Mouse (Mus musculus) heart, postnatal 4 days (tissue): Measurements from ENCODE around the gene Srsf2. TPM values are rescaled to one million over a fixed set of nuclear protein-coding genes. Genes with fewer than 3 reads are reported as not detected.
"Not testable (repeated sequence)": the region's sequence is repeated elsewhere in the genome, so short reads cannot be mapped to it uniquely, and the experiment has no call there.

Experiments used
- DNase-seq: peaks from one replicate; pipeline ENCODE4 v3.0.0; 2021
- total RNA-seq, 2 experiments: library from RNA; stranded (reverse); gene quantifications; 2 replicates each; pipeline ENCODE4 v1.2.3; 2021

Srsf2 gene
- total RNA-seq, 2 experiments from 2014 or later: 269 to 299 TPM

DNA sequence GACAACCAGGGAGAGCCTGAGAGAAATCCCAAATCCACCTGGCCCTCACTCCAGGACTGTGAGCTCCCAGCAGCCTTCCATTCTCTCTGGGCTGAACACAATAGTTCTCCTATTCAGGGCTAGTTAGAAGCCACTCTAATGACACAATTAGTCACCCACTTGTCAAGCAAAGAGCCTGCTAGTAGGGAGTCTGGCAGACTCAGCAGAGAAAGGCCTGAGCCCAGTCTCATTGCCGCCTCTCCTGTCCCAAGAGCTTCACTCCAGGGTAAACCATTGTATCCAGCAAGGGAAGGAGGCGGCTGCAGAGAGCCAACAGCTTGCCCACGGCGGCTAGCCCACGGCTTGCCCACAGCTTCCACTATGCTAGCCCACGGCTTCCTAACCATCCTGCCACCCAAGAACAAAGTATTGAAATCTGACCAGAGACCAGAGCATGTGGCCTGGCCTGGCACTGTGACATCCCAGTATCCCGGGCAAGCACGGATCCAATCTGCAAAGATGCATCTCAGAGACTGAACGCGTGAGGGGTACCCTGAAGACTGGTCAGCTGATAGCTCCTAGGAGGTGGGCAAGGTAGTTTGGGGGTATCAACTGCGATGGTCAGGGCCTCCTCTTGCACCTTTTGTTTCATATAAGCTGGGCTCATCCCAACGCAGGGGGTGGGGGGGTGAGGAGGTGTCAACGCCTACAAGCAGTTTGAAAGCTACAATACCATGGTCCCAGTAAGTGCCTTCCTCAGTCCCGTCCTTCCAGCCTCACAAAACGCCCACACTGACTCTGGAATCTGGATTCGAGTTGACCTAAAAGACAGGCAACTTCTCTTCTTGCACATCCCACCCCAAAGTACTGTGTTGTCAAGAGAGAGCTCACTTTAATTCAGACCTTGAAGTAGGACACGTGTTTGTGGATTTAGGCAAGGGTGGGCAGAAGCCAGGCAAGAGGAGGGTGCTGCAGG, 26.1 kb downstream of the Srsf2 start:
- no peak for DNase-seq

DNA sequence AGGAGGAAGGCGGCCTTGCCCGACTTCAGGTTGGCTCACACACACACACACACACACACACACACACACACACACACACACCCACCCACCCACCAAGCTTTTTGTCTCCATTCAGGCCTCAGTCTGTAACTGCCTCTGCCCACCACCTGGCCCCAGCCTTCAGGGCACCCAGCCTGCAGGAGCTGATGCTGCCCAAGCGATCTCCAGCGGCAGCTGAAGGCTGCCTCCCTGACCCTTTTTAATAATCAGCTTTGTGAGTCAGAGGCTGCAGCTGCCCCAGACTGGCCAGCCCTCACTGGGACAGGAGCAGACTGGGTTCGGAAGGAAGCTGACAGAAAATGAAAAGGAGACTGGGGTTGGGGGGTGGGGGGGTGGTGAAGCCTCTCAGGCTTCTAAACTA, 27.7 kb downstream of the Srsf2 start:
- DNase-seq: no peak

DNA sequence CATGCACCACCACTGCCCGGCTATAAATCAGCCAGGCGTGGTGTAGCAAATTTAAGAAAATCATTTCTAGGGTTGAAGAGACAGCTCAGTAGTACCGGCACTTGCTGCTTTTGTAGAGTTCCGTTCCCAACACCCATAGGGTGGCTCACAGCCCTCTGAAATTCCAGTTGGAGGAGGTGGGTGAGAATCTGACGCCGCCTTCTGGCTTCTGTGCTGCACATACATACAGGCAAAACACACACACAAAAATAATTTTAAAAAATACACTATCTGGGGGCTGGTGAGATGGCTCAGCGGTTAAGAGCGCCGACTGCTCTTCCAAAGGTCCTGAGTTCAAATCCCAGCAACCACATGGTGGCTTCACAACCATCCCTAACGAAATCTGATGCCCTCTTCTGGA, 29.0 kb downstream of the Srsf2 start:
- DNase-seq: not testable (repeated sequence)

DNA sequence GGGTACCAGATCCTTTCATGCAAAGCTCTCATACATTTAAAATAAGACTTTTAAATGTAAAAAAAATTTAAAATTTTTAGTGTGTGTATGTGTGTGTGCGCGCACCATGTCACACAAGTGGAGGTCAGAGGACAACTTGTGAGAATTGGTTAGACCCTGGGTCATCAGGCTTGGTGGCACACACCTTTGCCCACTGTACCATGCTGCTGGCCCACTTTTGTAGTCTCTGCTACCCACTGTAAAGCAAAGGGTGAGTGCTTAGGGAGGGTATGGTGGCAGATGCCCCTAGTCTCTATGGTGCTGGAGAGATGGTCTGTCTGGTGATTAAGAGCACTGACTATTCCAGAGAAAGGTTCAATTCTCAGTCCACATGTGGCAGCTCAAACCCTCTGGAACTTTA, 29.6 kb downstream of the Srsf2 start:
- DNase-seq: no peak

DNA sequence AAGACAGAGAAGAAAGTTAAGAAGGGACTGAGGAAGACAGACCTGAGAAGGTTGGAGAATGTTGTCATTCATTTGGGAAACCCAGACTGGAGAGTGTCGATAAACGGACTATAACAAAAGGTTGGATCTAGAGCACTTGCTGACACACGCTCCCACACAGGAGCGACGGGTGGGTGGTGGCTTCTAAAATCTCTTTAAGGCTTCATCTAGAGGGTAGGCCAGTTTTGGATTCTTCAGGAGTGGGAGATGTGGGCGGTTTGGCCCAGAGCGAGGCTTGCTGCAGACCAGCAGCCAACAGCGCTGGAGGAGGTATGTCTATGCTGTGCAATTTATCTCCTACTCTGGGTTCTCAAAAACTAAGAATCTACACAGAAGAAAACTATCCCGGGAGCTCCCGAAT, 30.3 kb downstream of the Srsf2 start:
- DNase-seq: no peak

DNA sequence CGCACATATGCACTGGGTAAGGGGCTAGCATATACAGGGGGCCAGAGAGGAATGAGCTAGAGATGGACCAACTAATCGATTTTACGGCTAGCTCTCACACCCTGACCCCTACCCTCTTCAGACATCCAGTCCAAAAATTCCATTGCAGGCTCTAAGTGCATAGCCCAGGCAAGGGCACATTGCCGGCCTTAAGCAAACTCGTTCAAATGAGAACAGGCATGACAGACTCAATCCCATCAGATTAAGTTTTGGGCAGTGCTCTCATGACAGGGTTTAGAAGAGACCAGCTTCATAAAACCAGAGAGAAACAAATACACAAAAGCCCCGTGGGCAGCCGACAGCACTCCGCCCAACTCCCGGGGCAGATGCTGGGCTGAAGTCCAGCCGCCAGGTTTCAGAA, 30.7 kb downstream of the Srsf2 start:
- no peak for DNase-seq

DNA sequence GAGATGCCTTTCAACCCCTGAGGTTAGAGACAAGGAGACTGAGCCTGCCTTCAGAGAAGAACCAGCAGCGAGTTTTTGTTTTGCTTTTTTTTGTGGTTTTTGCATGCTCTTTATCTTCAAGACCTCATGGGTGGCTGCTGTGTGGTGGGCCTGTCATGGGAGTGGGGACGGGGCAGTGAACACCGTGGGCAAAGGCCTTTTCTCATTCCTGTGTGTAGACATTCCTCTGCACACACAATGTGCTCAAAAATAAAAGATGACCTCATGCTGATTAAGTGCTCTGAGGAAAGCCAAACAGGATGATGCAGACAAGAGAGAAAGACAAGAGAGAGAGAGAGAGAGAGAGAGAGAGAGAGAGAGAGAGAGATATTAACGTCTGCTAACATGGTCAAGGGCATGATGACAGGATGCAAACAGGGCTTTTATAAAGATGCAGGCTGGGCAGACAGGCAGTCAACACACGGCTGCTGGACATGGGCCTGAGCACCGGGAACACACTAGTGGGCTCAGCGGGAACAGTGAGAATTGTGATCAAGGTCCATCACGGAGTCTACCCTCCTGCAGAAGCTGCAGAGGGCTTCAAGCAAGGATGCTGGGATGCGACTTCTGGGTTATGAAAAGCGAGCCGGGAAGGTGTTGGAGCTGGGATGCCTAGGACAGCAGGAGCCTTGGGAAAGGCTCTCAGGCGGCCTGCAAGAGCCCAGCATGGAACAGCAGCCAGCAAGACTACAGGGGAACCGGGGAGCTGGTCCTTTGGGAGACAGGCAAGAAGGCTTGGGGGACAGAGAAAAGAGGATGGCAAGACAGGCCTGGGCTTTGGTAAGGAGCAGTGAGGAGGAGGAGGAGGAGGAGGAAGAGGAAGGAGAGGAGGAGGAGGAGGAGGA, 31.6 kb downstream of the Srsf2 start:
- DNase-seq: peak; percentile 53

DNA sequence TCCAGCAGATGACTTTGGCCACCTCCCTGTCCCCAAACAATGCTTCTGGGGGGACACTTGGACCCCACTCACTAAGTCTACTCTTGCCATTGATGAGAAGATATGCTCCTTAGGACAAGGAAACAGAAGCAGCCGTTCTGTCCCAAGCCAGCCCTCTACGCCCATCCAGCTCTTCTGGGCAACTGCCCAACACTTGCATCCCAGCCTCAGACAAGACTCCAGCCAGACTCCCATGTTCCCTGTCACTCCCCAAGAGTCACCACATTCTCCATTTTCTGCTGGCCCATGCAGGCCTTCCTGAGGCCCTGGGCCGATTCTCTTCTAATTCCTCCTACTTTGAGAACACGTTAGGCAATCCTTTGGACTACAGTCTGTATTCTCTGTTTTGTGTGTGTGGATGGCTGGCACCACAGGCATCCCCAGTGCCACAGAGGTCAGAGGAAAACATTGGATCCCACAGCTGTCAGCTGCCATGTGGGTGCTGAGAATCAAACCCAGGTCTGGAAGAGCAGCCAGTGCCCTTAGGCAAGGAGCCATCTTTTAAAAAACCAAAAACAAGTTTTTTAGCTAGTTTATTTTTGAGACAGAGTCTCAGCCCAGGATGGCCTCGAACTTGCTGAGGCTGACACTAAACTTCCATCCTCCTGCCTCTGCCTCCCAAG, 32.8 kb downstream of the Srsf2 start:
- DNase-seq: peak; percentile 54

DNA sequence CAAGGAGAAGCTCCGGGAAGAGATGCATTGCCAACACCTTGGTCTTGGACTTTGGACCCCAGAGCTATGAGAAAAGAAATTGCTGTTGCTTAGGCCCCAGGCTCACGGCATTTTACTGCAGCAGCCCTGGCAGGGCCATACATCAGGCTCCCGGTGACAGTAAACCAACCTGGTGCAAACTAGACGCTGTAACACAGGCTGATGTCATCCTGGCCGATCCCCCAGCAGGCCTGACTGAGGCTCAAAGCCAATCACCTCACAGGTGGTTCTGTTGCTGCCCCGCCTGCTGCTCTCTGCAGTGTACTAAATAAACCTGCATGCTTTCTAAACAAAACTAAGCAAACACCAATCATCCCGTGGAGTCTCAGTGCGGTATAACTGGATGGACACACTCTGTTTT, 34.2 kb downstream of the Srsf2 start:
- DNase-seq: no peak

DNA sequence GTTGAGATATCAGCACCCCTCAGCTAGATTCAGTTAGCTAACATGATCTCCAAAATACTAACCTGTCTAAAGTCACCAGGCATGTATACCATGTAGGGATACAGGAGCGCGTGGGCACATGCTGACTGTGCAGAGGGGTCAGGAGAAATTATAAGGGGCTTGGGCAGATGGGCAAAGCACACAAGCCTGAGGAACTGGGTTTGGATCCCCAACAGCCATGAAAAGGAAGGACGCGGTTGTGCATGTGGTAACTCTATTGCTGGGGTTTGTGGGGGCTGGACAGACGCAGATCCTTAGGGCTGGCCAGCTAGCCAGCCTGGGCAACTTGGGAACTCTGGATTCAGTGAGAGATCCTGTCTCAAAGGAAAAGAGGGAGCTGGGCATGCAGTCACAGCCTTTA, 35.3 kb downstream of the Srsf2 start:
- no peak for DNase-seq

DNA sequence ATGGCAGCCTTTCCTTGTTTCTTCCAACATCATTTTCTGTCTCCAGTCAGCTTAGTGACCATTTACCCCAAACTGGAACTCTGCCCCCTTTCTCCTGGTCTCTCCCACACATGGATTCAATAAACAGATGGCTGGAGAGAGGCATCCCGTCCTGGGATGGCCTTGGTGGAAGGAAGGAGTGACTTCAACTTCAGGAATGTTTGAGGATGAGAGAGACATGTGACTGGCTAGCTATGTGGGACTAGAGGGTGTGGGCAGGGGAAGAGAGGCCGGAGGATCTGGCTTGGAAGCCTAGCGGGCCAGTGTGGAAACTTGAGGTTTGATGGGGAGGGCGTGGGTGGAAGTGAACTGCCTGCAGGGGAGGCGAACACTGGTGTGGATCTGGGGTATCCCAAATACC, 36.1 kb downstream of the Srsf2 start:
- peak; percentile 56 for DNase-seq

DNA sequence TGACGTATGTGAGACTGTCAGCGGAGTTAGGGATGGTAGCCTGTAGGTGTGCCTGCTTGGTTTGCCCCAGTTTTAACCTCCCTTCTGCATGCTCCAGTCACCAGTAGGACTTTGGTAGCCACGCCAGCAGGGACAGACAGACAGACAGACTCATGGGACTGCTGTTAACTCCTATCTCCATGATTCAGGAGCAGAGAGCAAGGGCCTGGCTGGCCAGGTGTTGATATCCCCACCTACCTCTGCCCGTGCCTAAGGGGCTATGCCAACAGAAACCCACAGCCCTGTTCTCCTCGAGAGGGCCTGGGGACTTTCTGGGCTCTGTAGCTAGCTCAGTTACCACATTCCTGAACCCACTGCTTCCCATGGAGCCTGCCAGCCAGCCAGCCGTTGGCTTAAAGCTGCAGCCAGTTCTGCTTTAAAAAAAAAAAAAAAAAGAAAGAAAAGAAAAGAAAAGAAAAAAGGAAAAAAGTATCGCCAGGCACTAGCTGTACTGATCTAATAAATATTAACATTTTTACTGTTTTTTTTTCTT, 37.9 kb downstream of the Srsf2 start:
- DNase-seq: no peak

DNA sequence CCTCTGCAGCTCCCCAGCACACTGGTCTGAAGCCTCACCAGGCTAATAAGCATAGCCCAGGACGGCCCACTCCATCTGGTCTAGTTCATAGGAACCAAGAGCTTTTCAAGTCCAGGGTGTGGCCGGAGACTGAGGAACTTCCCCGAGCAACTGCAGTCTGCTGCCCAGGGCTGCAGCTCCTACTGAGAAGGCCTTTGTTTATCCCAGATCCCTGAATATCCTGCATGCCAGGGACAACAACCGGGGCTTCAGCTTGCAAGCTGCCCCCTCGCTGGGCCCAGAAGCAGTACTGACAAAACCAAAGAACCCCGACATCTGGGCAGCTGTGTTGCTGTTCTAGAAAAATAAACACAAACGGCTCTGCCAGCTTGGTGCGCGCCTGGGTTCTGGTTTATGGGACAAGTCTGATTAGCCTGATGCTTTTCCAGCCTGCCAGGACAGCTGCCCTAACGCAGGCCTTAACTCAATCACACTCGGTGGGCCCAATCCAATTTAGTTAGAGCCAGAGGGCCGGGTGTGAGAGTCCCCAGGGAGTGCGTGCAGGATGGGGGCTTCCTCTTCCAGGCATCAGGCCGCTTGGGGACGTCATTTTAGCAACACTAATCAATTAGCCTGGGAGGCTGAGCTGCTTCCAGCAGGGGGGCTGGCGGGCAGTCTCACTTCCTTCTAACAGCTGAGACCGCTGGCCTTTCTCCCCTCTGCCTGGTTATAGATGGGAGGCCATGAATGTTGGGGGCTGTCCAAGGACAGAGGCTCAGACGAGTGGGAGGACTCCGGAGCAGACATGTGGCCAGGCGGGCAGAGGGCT, 38.6 kb downstream of the Srsf2 start:
- peak; percentile 82 for DNase-seq

DNA sequence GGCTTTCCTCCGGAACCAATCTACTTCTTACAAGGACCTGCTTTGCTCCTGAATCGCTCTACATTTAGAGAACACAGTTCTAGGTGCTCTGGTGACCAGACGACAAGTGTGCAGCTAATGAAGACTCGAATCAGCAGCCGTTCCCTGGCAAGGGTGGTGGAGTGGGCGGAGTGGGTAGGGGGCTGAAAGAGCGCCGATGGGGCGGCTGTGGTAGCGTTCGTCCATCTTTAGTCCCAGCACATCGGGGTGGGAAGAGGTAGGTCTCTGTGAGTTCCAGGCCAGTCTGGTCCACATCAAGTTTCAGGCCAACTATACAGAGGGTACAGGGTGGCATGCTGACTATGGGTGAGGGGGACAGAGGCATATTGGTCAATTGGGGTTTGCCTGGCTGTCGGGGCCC, 39.3 kb downstream of the Srsf2 start:
- DNase-seq: no peak

DNA sequence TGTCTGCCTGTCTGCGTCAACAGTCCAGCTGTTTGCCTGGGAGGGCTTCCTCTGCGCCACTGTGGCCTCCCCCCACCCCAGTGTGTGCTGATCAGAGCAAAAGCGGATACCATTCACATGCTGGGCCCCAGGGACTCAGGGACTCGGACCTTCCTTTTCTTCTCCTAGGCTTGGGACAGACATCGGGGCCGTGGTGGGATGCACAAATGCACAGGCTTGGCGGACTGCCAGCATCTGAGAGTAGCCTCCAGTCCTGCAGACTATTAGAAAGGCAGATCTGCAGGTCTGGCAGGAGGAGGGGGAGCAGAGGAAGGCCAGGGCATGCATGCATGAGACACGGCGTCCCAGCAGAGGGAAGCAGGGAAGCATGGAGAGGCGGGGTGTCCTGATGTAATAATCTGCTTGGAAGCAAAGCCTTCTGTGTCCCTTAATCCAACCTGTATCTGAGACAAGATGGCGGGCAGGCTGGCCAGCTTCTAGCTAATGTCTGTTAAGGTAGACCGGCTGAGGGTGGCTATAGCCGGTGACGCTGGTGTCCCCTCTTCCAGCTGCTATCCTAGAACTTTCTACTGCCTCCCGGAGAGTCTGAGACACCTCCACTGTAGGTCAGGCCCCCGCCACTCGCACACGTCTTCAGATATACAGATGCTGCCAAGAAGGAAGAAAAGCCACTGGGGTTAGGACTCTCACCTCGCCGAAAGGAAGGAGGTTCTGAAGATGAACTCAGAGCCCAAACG, 39.9 kb downstream of the Srsf2 start:
- peak; percentile 70 for DNase-seq

DNA sequence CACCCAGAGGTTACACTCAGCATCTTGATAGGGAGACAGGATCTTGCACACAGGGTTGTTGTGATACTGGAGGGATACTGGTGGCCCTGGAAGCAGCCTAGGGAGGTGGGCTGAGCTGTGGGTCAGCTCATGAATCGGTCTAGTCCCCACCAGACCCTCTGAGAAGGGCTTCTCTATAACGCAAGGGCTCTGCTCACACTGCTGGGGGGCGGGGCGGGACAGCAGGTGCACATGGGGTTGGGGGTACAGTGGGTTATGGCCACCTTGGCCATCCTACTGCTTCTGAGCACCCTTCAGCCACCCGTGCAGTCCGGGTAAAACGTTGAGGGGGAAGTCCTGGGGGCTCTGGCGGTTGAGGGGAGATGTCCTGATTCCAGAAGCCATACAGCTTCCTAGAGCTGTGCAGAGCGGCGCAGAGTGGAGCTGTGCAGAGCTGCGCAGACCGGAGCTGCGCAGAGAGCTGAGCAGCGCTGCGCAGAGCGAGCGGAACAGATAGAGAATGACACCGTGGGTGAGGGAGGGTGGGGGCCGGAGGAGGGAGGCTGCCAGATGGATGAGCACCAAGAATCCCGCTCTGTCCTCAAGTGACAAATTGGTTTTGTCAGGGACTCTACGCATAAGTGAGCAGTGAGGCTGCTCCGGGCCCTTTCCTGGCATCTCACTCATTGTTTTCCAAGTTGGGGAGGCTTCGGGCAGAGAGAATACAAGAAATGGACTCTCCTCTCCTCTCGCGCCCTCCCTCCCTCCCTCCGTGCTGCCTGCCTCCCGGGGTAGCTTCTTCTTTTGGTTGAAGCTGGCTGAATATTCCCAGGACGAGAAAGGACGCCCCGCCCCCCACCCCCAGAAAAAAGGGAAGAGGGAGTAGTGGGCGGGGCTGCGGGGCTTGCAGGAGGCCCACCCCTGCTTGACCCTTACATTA, 41.7 kb downstream of the Srsf2 start:
- DNase-seq: peak; percentile 70

DNA sequence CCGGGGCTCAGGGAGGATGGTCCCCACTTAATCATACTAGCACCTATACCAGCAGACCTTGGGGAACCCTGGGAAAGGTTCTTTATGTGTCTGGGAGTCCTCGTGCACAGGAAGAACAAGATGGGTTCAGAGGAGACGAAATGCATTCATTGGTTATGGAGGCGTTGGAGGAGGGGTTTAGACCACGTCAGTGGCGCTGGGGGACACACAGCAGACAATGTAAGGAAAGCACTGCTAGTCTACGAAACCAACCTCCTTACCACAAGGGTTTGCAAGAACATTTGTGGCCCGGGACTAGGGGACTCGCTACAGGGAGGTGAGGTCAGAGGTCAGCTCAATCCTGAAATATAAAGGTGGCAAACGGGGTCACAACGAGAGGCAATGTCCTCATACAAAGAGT, 42.4 kb downstream of the Srsf2 start:
- DNase-seq: no peak

DNA sequence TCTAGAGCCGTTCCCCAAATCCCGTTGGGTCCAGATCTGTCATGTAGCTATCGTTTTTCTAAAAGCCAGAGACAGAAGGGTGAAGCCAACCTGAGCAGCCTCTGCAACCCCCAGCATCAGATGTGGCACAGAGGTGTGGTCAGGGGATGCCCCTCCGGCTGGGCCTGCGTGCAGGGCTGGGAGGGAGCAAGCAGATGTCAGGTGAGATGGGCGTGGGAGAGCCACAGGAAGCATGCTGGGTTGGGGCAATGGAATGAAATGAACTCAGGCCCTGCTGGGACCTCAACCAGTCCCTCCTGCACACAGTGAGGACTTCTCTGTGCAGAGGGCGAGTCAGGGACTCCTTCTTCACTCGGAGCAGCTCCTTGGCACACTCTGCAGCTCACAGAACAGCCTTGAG, 43.4 kb downstream of the Srsf2 start:
- DNase-seq: no peak

DNA sequence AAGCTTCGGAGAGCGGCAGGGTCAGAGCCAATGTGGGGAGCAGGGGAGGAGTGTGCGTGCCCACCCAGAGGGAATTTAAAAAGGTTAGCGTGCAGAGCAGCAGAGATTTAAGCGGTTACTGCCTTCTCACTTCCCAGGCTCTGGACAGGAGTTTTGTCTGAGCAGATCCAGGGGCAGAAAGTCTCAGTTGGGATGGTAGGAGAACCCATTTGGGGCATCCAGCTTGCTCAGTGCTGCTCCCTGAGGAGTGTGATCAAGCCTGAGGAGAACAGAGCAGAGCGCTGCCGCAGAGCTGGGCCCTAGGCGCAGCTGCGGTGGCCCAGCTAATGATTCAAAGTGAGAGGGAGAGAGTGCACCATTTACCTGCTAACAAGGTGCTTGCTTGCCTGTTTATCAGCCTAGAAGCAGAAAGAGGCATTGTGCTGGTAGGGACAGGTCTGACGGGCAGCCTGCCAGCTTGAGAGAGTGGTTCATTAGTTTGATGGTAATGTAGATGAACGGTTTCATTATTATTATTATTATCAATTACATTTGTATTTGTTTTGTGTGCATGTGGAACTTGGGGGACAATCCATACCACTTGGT, 44.0 kb downstream of the Srsf2 start:
- DNase-seq: no peak
